Mouse (Mus musculus) midbrain, embryonic 15.5 days (tissue): ENCODE data around the gene Clcnka. TPM values are rescaled to one million over a fixed set of nuclear protein-coding genes. Genes with fewer than 3 reads are reported as not detected.

ENCODE experiments used
- ATAC-seq: fragments of 200-750 bp; cut with Nextera tagmentation; replicated peaks from 2 replicates; pipeline ENCODE4 v1.8.0; 2017; ENCODE audit warnings: moderate TSS enrichment
- H3K27ac ChIP-seq: fragments of 300-500 bp; sonication (generic); 2 replicates; pipeline ENCODE4 v1.5.1; 2015; ENCODE audit warnings: mild to moderate bottlenecking, inconsistent platforms
- H3K27me3 ChIP-seq: fragments of 300-500 bp; sonication (generic); replicated peaks from 2 replicates; pipeline ENCODE4 v1.6.1; 2015; ENCODE audit warnings: inconsistent platforms
- H3K36me3 ChIP-seq: fragments of 300-500 bp; sonication (generic); replicated peaks from 2 replicates; pipeline ENCODE4 v1.6.1; 2015; ENCODE audit warnings: inconsistent platforms
- H3K4me1 ChIP-seq: fragments of 300-500 bp; sonication (generic); 2 replicates; pipeline ENCODE4 v1.6.1; 2015; ENCODE audit warnings: inconsistent platforms
- H3K4me2 ChIP-seq: fragments of 300-500 bp; sonication (generic); 2 replicates; pipeline ENCODE4 v1.6.1; 2015; ENCODE audit warnings: inconsistent platforms, mild to moderate bottlenecking, moderate library complexity
- H3K4me3 ChIP-seq: fragments of 300-500 bp; sonication (generic); 2 replicates; pipeline ENCODE4 v1.5.1; 2015; ENCODE audit warnings: mild to moderate bottlenecking, inconsistent platforms
- H3K9ac ChIP-seq: fragments of 300-500 bp; sonication (generic); 2 replicates; pipeline ENCODE4 v1.6.1; 2015; ENCODE audit warnings: mild to moderate bottlenecking, inconsistent platforms
- H3K9me3 ChIP-seq: fragments of 300-500 bp; sonication (generic); 2 replicates; pipeline ENCODE4 v1.6.1; 2016; ENCODE audit warnings: inconsistent platforms
- WGBS: fragments of 180-500 bp; shearing (Covaris S2); methylation state at CpG from one replicate; pipeline ENCODE4 v1.1.7; 2015; ENCODE audit warnings: mixed read lengths; 5-methylcytosine and 5-hydroxymethylcytosine counted together
- polyA plus RNA-seq: library from polyadenylated mRNA; unstranded; fragments of >200 nt; fragmentation: Nextera tagmentation; extraction: Ambion mirVana; gene quantifications from 2 replicates; pipeline ENCODE4 v1.2.1, GENCODE M21; 2015

Gene Clcnka
- polyA plus RNA-seq = 0.06 TPM in 1 of 2 replicates, not detected in the other

DNA sequence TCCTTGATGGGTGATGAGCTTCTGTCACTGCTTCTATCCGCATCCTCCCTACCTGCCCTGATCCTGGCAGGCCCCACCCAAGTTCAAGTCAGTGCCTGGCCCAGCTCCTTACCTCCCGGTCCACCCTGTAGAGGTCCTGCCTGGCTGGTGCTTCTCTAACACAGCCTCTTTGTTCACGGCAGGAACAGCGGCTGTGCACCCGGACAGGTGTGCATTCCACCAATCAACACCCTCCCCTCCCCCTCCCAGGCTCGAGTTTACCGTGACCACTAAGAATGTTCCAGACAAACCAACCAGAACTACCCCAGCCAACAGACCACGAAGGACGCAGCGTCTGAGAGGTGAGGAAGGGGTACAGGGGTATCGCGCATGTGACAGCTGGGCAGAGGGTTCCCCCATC lies at the start of gene Clcnka:
Gene Clcnka, minus strand, starts transcription at position 180 of the 400 bp plus-strand sequence.
- Histone ChIP-seq H3K9me3 (no peaks in the 10 kb centered on the region), H3K4me2 (no peak within 1 kb of the TSS), H3K36me3 (no peaks in the 10 kb centered on the region), H3K27me3 (no peaks in the 10 kb centered on the region), H3K9ac (no peak within 1 kb of the TSS), H3K27ac (no peak within 1 kb of the TSS), H3K4me1 (no peaks in the 10 kb centered on the region), H3K4me3 (no peak within 1 kb of the TSS)
- 68% methylated on average over 12 of the region's 12 CpGs for WGBS
- ATAC-seq = no peak

DNA sequence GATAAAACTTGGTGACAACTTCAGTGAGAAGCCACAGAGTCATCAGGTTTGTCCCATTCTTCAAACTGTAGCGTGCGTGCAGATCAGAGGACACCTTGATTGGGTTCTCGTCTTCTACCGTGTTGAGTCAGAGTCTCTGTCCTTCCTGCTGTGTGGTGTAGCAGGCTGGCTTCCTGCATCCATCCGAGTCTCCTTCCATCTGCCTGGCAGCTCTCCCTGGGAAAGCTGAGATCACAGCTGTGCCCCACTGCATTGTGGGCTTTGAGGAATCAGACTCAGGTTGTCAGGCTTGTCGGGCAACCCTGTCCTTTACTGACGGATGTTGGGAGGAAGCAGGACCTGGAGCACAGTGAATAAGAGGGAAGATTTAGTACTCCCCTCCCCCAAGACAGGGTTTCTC lies 47.7 kb upstream of the Clcnka start:
- 75% methylated on average over 7 of the region's 7 CpGs for WGBS
- Histone ChIP-seq H3K9ac (no peak overlapping the region), H3K4me2 (0 out of 2 replicates have a peak overlapping the region, but pooled peaks have one; percentile 90)

GRCm38 (mm10) chr4:141445328-141445720 lies 46.8 kb upstream of the Clcnka start:
- peak overlapping the region; percentile 87 for H3K27ac ChIP-seq
- H3K4me3 ChIP-seq = peak overlapping the region; percentile 96
- H3K4me1 ChIP-seq = peaks cover 23% of the 10 kb centered on the region
- 14% methylated on average over 14 of the region's 14 CpGs for WGBS
- H3K27me3 ChIP-seq = no peaks in the 10 kb centered on the region
- no peaks in the 10 kb centered on the region for H3K9me3 ChIP-seq
- H3K36me3 ChIP-seq = peaks cover 19% of the 10 kb centered on the region; the same call in 1 of the 2 replicates
- H3K9ac ChIP-seq = peak overlapping the region; percentile 98
- peak overlapping the region; percentile 90 for H3K4me2 ChIP-seq
- no peak for ATAC-seq

More for the DNA sequence above, 47.7 kb upstream of the Clcnka start:
- Histone ChIP-seq H3K27me3 (no peaks in the 10 kb centered on the region), H3K27ac (no peak overlapping the region), H3K36me3 (peaks cover 19% of the 10 kb centered on the region; the same call in 1 of the 2 replicates), H3K4me1 (peaks cover 23% of the 10 kb centered on the region), H3K4me3 (no peak overlapping the region), H3K9me3 (no peaks in the 10 kb centered on the region)
- ATAC-seq = no peak

GRCm38 (mm10) chr4:141444451-141445327 lies 46.2 kb upstream of the Clcnka start, which contains the start of gene Zbtb17:
Zbtb17 (plus strand) TSS chr4:141444654.
- Histone ChIP-seq H3K36me3 (peaks cover 17% of the 10 kb centered on the region; the same call in 1 of the 2 replicates), H3K9me3 (no peaks in the 10 kb centered on the region), H3K4me3 (peak within 1 kb of the TSS; percentile 96), H3K4me2 (peak within 1 kb of the TSS; percentile 90), H3K27ac (peak within 1 kb of the TSS; percentile 87), H3K4me1 (peaks cover 23% of the 10 kb centered on the region), H3K27me3 (no peaks in the 10 kb centered on the region), H3K9ac (peak within 1 kb of the TSS; percentile 98)
- WGBS = under 1% methylated on average over 71 of the region's 102 CpGs
- peak; percentile 95 for ATAC-seq

- Histone ChIP-seq H3K4me2 (peak overlapping the region; percentile 90), H3K9me3 (no peaks in the 10 kb centered on the region), H3K36me3 (peaks cover 10% of the 10 kb centered on the region; the same call in 1 of the 2 replicates), H3K4me1 (peaks cover 23% of the 10 kb centered on the region), H3K27ac (no peak overlapping the region), H3K27me3 (no peaks in the 10 kb centered on the region), H3K4me3 (peak overlapping the region; percentile 96), H3K9ac (no peak overlapping the region)
- 0 out of 2 replicates have a peak, but pooled peaks have one; percentile 3 for ATAC-seq
- WGBS = 50% methylated on average over 11 of the region's 11 CpGs
Observed at GRCm38 (mm10) chr4:141443641-141444429, 45.3 kb upstream of the Clcnka start.

GRCm38 (mm10) chr4:141440877-141441276 lies 42.4 kb upstream of the Clcnka start:
- H3K4me1 ChIP-seq = peaks cover 16% of the 10 kb centered on the region
- H3K27me3 ChIP-seq = no peaks in the 10 kb centered on the region
- H3K9ac ChIP-seq = no peak overlapping the region
- no peak for ATAC-seq
- H3K9me3 ChIP-seq = no peaks in the 10 kb centered on the region
- no peak overlapping the region for H3K27ac ChIP-seq
- no peak overlapping the region for H3K4me2 ChIP-seq
- H3K4me3 ChIP-seq = no peak overlapping the region
- H3K36me3 ChIP-seq = no peaks in the 10 kb centered on the region

GRCm38 (mm10) chr4:141439083-141439803 lies 40.7 kb upstream of the Clcnka start:
- WGBS = 82% methylated on average over 12 of the region's 12 CpGs
- H3K9me3 ChIP-seq = no peaks in the 10 kb centered on the region

GRCm38 (mm10) chr4:141435974-141436373 lies 37.5 kb upstream of the Clcnka start, which contains the start of gene Srarp:
Srarp (minus strand) TSS chr4:141436105.
- no peaks in the 10 kb centered on the region for H3K36me3 ChIP-seq
- no peaks in the 10 kb centered on the region for H3K9me3 ChIP-seq
- no peak within 1 kb of the TSS for H3K4me2 ChIP-seq
- no peaks in the 10 kb centered on the region for H3K27me3 ChIP-seq
- no peak within 1 kb of the TSS for H3K4me3 ChIP-seq
- H3K9ac ChIP-seq = no peak within 1 kb of the TSS
- WGBS = 85% methylated on average over 1 of the region's 1 CpGs
- no peak for ATAC-seq
- H3K4me1 ChIP-seq = no peaks in the 10 kb centered on the region
- H3K27ac ChIP-seq = no peak within 1 kb of the TSS

More at GRCm38 (mm10) chr4:141439083-141439803, 40.7 kb upstream of the Clcnka start:
- Histone ChIP-seq H3K27ac (no peak overlapping the region), H3K4me1 (peaks cover 6% of the 10 kb centered on the region), H3K36me3 (no peaks in the 10 kb centered on the region), H3K27me3 (no peaks in the 10 kb centered on the region), H3K9ac (no peak overlapping the region), H3K4me3 (no peak overlapping the region), H3K4me2 (no peak overlapping the region)
- no peak for ATAC-seq

DNA sequence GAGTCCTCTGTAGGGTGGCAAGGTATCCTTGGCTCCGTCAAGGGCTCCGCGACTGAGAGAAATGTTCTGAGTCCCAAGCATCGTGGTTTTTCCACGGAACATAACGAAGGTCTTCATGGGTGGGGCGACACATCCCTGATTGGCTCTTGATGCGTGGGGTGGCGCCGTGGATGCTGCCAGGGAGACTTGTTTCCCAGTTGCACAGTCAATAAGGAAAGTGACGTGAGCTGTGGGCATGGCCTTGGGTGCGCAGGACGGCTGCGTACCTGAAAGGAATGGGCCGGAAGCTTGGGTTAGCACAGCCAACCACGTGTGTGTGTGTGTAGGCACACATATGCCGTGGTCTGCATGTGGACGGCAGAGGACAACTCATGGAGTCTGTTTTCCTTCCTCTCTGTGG lies 34.7 kb upstream of the Clcnka start:
- H3K4me1 ChIP-seq = no peaks in the 10 kb centered on the region
- no peak overlapping the region for H3K9ac ChIP-seq
- H3K4me2 ChIP-seq = no peak overlapping the region
- no peaks in the 10 kb centered on the region for H3K27me3 ChIP-seq
- H3K4me3 ChIP-seq = no peak overlapping the region
- no peaks in the 10 kb centered on the region for H3K9me3 ChIP-seq
- H3K27ac ChIP-seq = no peak overlapping the region
- no peak for ATAC-seq
- 84% methylated on average over 18 of the region's 18 CpGs for WGBS
- no peaks in the 10 kb centered on the region for H3K36me3 ChIP-seq

DNA sequence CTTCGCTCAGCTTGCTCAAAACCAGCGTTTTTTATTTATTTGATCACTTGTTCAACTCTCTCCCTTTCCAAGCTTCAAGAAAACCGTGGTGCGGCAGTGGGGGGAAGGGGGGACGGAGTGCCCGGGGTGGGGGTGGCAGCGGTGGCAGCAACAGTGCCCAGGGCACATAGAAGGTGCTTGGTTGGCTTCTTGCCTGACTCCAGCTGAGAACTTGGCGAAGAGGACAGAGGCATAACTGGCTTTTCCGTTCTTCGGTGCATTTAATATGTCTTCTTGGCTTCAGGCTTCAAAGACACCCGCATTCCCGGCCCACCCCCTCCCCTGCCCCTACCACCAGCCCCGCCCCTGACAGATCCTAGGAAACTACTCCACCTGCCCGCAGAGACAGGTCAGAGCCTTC lies 34.1 kb upstream of the Clcnka start:
- no peaks in the 10 kb centered on the region for H3K36me3 ChIP-seq
- 79% methylated on average over 14 of the region's 14 CpGs for WGBS
- no peaks in the 10 kb centered on the region for H3K27me3 ChIP-seq
- ATAC-seq = no peak
- no peak overlapping the region for H3K4me3 ChIP-seq
- H3K9me3 ChIP-seq = no peaks in the 10 kb centered on the region
- H3K27ac ChIP-seq = no peak overlapping the region
- no peak overlapping the region for H3K9ac ChIP-seq
- no peaks in the 10 kb centered on the region for H3K4me1 ChIP-seq
- H3K4me2 ChIP-seq = no peak overlapping the region

DNA sequence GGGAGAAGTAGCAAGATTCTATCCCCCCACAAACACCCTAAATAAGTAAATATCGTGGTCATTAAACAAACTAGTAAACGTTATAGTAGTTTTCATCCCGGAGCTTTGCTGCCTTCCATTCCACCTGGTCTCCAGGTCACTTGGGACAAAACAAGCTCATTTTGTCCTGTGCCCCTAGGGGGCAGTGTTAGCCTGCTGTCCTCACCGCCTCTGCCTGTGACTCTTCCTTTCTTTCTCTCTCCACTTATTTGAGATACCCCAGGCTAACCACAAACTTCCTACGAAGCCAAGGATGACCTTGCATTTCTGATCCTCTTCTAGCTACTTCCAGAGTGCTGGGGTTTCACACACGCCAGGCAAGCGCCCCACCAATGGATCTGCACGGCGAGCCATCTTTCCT lies 32.5 kb upstream of the Clcnka start:
- ATAC-seq = no peak
- Histone ChIP-seq H3K36me3 (no peaks in the 10 kb centered on the region), H3K4me2 (no peak overlapping the region), H3K9ac (no peak overlapping the region), H3K4me1 (peaks cover 4% of the 10 kb centered on the region), H3K27ac (no peak overlapping the region), H3K9me3 (no peaks in the 10 kb centered on the region), H3K27me3 (no peaks in the 10 kb centered on the region), H3K4me3 (no peak overlapping the region)
- 45% methylated on average over 9 of the region's 9 CpGs for WGBS
